Mouse (Mus musculus) forebrain, embryonic 15.5 days (tissue): ENCODE results near the gene Sec23a. TPM values are rescaled to one million over a fixed set of nuclear protein-coding genes. Genes with fewer than 3 reads are reported as not detected.

Experiments used
- polyA plus RNA-seq: library from polyadenylated mRNA; unstranded; fragments of >200 nt; fragmentation: Nextera tagmentation; extraction: Ambion mirVana; gene quantifications from 2 replicates; pipeline ENCODE4 v1.2.1, GENCODE M21; 2015

The Sec23a gene
- polyA plus RNA-seq, 1 experiment from 2014 or later: 102 TPM

Other genes starting within 250 kb of the Sec23a start
- 15.7 TPM in 2 replicates for gene Gemin2, start 1.4 kb upstream of the Sec23a start, polyA plus RNA-seq
- gene Trappc6b, start 49.5 kb upstream of the Sec23a start, polyA plus RNA-seq: 150 and 159 TPM in 2 replicates
- 82.1 and 85.9 TPM in 2 replicates for gene Pnn, start 54.9 kb upstream of the Sec23a start, polyA plus RNA-seq
- gene Mia2, start 83.8 kb upstream of the Sec23a start, polyA plus RNA-seq: 32.3 and 37.2 TPM in 2 replicates
- gene Fbxo33, start 207.7 kb upstream of the Sec23a start, polyA plus RNA-seq: 8.2 and 9.3 TPM in 2 replicates